Mouse (Mus musculus): Measurements from ENCODE around the gene Cbfa2t3.
A peak's percentile ranks its signal among the peaks of the same experiment; 100 is the strongest.

Gene Cbfa2t3

GRCm38 (mm10) chr8:122666338-122666764 is 32.6 kb downstream of the Cbfa2t3 start:
- DNase-seq (ENCODE audit: low spot score), result no peak

- DNase-seq (ENCODE audit: low spot score), result no peak
These were observed 33.1 kb downstream of the Cbfa2t3 start for GRCm38 (mm10) chr8:122665667-122666316.

GRCm38 (mm10) chr8:122665221-122665620 is 33.7 kb downstream of the Cbfa2t3 start:
- DNase-seq (ENCODE audit: low spot score), result no peak

- no peak for DNase-seq (ENCODE audit: low spot score)
These were observed 35.2 kb downstream of the Cbfa2t3 start for GRCm38 (mm10) chr8:122663670-122664069.

- DNase-seq (ENCODE audit: low spot score), result no peak
These were observed 35.8 kb downstream of the Cbfa2t3 start for GRCm38 (mm10) chr8:122663106-122663505.

- no peak for DNase-seq (ENCODE audit: low spot score)
These were observed 37.0 kb downstream of the Cbfa2t3 start for GRCm38 (mm10) chr8:122661894-122662293.

- DNase-seq (ENCODE audit: low spot score), result peak; percentile 76
These were observed 37.8 kb downstream of the Cbfa2t3 start for GRCm38 (mm10) chr8:122661138-122661537.

- DNase-seq (ENCODE audit: low spot score), result no peak
These were observed 38.9 kb downstream of the Cbfa2t3 start for GRCm38 (mm10) chr8:122660022-122660421.

GRCm38 (mm10) chr8:122658807-122659160 is 40.1 kb downstream of the Cbfa2t3 start:
- no peak for DNase-seq (ENCODE audit: low spot score)

GRCm38 (mm10) chr8:122658149-122658806 is 40.6 kb downstream of the Cbfa2t3 start:
- no peak for DNase-seq (ENCODE audit: low spot score)

- DNase-seq (ENCODE audit: low spot score), result no peak
These were observed 42.6 kb downstream of the Cbfa2t3 start for GRCm38 (mm10) chr8:122656056-122656999.

GRCm38 (mm10) chr8:122654768-122655167 is 44.1 kb downstream of the Cbfa2t3 start:
- no peak for DNase-seq (ENCODE audit: low spot score)

GRCm38 (mm10) chr8:122652643-122653042 is 46.3 kb downstream of the Cbfa2t3 start:
- DNase-seq (ENCODE audit: low spot score), result no peak

- DNase-seq (ENCODE audit: low spot score), result no peak
These were observed 47.5 kb downstream of the Cbfa2t3 start for GRCm38 (mm10) chr8:122651326-122651921.

GRCm38 (mm10) chr8:122648192-122648970 is 50.5 kb downstream of the Cbfa2t3 start:
- no peak for DNase-seq (ENCODE audit: low spot score)

- DNase-seq (ENCODE audit: low spot score), result no peak
These were observed 52.6 kb downstream of the Cbfa2t3 start for GRCm38 (mm10) chr8:122646337-122646736.

GRCm38 (mm10) chr8:122644175-122644954 is 54.5 kb downstream of the Cbfa2t3 start:
- DNase-seq (ENCODE audit: low spot score), result no peak

GRCm38 (mm10) chr8:122642071-122642470 is 56.8 kb downstream of the Cbfa2t3 start:
- DNase-seq (ENCODE audit: low spot score), result no peak

GRCm38 (mm10) chr8:122641406-122641805 is 57.5 kb downstream of the Cbfa2t3 start:
- DNase-seq (ENCODE audit: low spot score), result no peak

GRCm38 (mm10) chr8:122640825-122641224 is 58.1 kb downstream of the Cbfa2t3 start:
- no peak for DNase-seq (ENCODE audit: low spot score)

All from yolk sac, embryonic 10.5 days (tissue).